Mouse (Mus musculus) forebrain, postnatal 0 days (tissue): ENCODE results near the gene Zfp105. TPM values are rescaled to one million over a fixed set of nuclear protein-coding genes. Genes with fewer than 3 reads are reported as not detected.

Source experiments
- ATAC-seq: fragments of 200-750 bp; cut with Nextera tagmentation; 2 replicates; pipeline ENCODE4 v1.8.0; 2017; ENCODE audit warnings: mild to moderate bottlenecking, moderate library complexity
- DNase-seq: peaks from one replicate; pipeline ENCODE4 v3.0.0-alpha.2; 2015
- H3K27ac ChIP-seq: fragments of 300-500 bp; sonication (generic); 2 replicates; pipeline ENCODE4 v1.5.1; 2014; ENCODE audit warnings: low read depth, mild to moderate bottlenecking, antibody characterized with exemption, low read length, moderate library complexity, mixed read lengths
- H3K27me3 ChIP-seq: fragments of 300-500 bp; sonication (generic); 2 replicates; pipeline ENCODE4 v1.6.1; 2014; ENCODE audit warnings: mild to moderate bottlenecking, low read length, mixed read lengths; ENCODE audit not compliant: insufficient read depth
- H3K36me3 ChIP-seq: fragments of 300-500 bp; sonication (generic); 2 replicates; pipeline ENCODE4 v1.6.1; 2014; ENCODE audit warnings: mild to moderate bottlenecking, moderate library complexity; ENCODE audit not compliant: insufficient read depth
- H3K4me1 ChIP-seq: fragments of 300-500 bp; sonication (generic); 2 replicates; pipeline ENCODE4 v1.6.1; 2014; ENCODE audit warnings: antibody characterized with exemption; ENCODE audit not compliant: insufficient read depth
- H3K4me2 ChIP-seq: fragments of 300-500 bp; sonication (generic); 2 replicates; pipeline ENCODE4 v1.6.1; 2014; ENCODE audit warnings: low read depth, mild to moderate bottlenecking, moderate library complexity
- H3K4me3 ChIP-seq: fragments of 300-500 bp; sonication (generic); 2 replicates; pipeline ENCODE4 v1.5.1; 2014; ENCODE audit warnings: low read depth, low read length, mixed read lengths
- H3K9ac ChIP-seq: fragments of 300-500 bp; sonication (generic); 2 replicates; pipeline ENCODE4 v1.6.1; 2014; ENCODE audit warnings: mild to moderate bottlenecking
- H3K9me3 ChIP-seq: fragments of 300-500 bp; sonication (generic); 2 replicates; pipeline ENCODE4 v1.6.1; 2016; ENCODE audit warnings: low read length
- CTCF ChIP-seq: sonication (generic); IDR thresholded peaks from 2 replicates; pipeline ENCODE4 v1.5.1; 2016; ENCODE audit warnings: antibody characterized with exemption, control low read depth, low read depth
- WGBS: fragments of 180-500 bp; shearing (Covaris S2); extraction: QIAGEN DNeasy Blood & Tissue Kit; methylation state at CpG from one replicate; pipeline ENCODE4 v1.1.7; 2014; 5-methylcytosine and 5-hydroxymethylcytosine counted together
- polyA plus RNA-seq: library from polyadenylated mRNA; unstranded; fragments of >200 nt; fragmentation: Nextera tagmentation; extraction: Ambion mirVana; gene quantifications from 2 replicates; pipeline ENCODE4 v1.2.1, GENCODE M21; 2015
- total RNA-seq: library from RNA; depleted of rRNA; stranded (reverse); fragments of >200 nt; gene quantifications from 2 replicates; pipeline ENCODE4 v1.2.3, GENCODE M21; 2014; rRNA removed

Gene Zfp105
- 12.3 and 12.6 TPM in 2 replicates for total RNA-seq
- polyA plus RNA-seq, result 5.6 and 7.0 TPM in 2 replicates

- Histone ChIP-seq H3K9ac (peak within 1 kb of the TSS; percentile 91), H3K4me2 (peak within 1 kb of the TSS; percentile 69), H3K27ac (peak within 1 kb of the TSS; percentile 84), H3K4me1 (peaks cover 5% of the 10 kb centered on the region), H3K36me3 (peaks cover 29% of the 10 kb centered on the region), H3K9me3 (no peaks in the 10 kb centered on the region), H3K27me3 (no peaks in the 10 kb centered on the region), H3K4me3 (peak within 1 kb of the TSS; percentile 65)
- TF ChIP-seq CTCF, result no peak
- ATAC-seq (peak; percentile 99), DNase-seq (peak; percentile 84)
- WGBS, result 1% methylated on average over 43 of the region's 43 CpGs
These were observed at the start of gene Zfp105 for GRCm38 (mm10) chr9:122922936-122923381. TSS of gene Zfp105 (plus strand) at chr9:122923072.

DNA sequence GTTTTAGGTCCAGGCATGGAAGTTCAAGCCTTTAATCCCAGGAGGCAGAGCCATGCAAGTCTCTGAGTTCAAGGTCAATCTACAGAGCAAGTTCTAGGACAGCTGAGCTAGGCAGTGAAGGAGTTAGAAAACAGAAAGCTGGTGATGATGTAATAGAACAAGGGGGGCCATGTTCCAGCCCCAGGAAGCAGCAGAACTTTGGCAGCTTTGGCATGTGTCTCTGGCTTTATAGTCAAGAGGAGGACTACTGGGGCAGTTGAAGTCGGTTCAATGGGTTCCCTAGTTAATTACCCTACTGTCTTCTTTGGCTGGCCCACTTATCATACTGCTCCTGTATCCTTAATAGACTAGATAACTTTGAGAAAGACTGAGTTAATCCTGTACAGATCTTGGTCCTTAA is 48.2 kb upstream of the Zfp105 start:
- Histone ChIP-seq H3K27ac (no peak overlapping the region), H3K9ac (no peak overlapping the region), H3K4me1 (no peaks in the 10 kb centered on the region), H3K9me3 (no peaks in the 10 kb centered on the region), H3K36me3 (no peaks in the 10 kb centered on the region), H3K27me3 (no peaks in the 10 kb centered on the region), H3K4me3 (no peak overlapping the region), H3K4me2 (no peak overlapping the region)
- ATAC-seq (no peak), DNase-seq (no peak)
- 72% methylated on average over 1 of the region's 1 CpGs for WGBS
- TF ChIP-seq CTCF, result no peak

- Histone ChIP-seq H3K27ac (no peak overlapping the region), H3K4me2 (no peak overlapping the region), H3K4me3 (no peak overlapping the region), H3K27me3 (no peaks in the 10 kb centered on the region), H3K9me3 (no peaks in the 10 kb centered on the region), H3K36me3 (no peaks in the 10 kb centered on the region), H3K9ac (no peak overlapping the region), H3K4me1 (no peaks in the 10 kb centered on the region)
- TF ChIP-seq CTCF, result no peak
- WGBS, result 97% methylated on average over 2 of the region's 2 CpGs
- ATAC-seq, result no peak
- DNase-seq, result no peak
These were observed 47.7 kb upstream of the Zfp105 start for GRCm38 (mm10) chr9:122875145-122875544.

DNA sequence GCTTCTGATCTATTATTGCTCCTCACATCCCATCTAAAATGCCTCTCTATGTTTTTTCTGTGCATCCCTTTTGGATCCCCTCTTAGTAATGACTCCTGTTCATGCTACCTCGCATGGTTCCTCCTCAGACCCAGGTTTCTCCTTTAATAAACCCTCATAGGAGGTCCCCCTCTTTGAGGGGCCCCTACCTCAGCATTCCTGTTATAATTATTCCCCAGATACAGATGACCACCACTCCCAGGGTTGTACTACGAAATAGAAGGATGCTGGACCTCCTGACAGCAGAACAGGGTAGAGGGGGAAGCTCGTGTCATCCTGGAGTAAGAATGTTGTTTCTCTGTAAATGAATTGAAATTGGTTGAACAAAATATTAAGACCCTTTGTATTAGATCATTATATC is 37.5 kb upstream of the Zfp105 start, which contains the start of gene Zkscan7:
Gene Zkscan7 (plus strand): TSS at position 301 of the 400 bp plus-strand sequence.
- no peak for ATAC-seq

GRCm38 (mm10) chr9:122886372-122887179 is 36.3 kb upstream of the Zfp105 start:
- H3K27me3 ChIP-seq, result no peaks in the 10 kb centered on the region
- ATAC-seq, result peak; percentile 97
- 6% methylated on average over 54 of the region's 54 CpGs for WGBS
- H3K9me3 ChIP-seq, result peaks cover 9% of the 10 kb centered on the region; the same call in 1 of the 2 replicates
- peak overlapping the region; percentile 90 for H3K4me2 ChIP-seq
- peak overlapping the region; percentile 71 for H3K4me3 ChIP-seq
- H3K4me1 ChIP-seq, result 0 out of 2 replicates have a peak, but pooled peaks cover 3% of the 10 kb centered on the region
- H3K27ac ChIP-seq, result peak overlapping the region; percentile 40; the same call in 1 of the 2 replicates
- no peak for TF ChIP-seq CTCF
- peaks cover 8% of the 10 kb centered on the region for H3K36me3 ChIP-seq
- peak; percentile 85 for DNase-seq
- H3K9ac ChIP-seq, result peak overlapping the region; percentile 63

More for the DNA sequence above, 37.5 kb upstream of the Zfp105 start, which contains the start of gene Zkscan7:
- H3K27me3 ChIP-seq, result no peaks in the 10 kb centered on the region
- H3K9ac ChIP-seq, result peak within 1 kb of the TSS; percentile 63; the same call in 1 of the 2 replicates
- no peak for TF ChIP-seq CTCF
- peaks cover 9% of the 10 kb centered on the region; the same call in 1 of the 2 replicates for H3K9me3 ChIP-seq
- 0 out of 2 replicates have a peak within 1 kb of the TSS, but pooled peaks have one; percentile 40 for H3K27ac ChIP-seq
- 87% methylated on average over 3 of the region's 3 CpGs for WGBS
- no peak for DNase-seq
- peak within 1 kb of the TSS; percentile 71 for H3K4me3 ChIP-seq
- H3K4me1 ChIP-seq, result 0 out of 2 replicates have a peak, but pooled peaks cover 3% of the 10 kb centered on the region
- peaks cover 2% of the 10 kb centered on the region; the same call in 1 of the 2 replicates for H3K36me3 ChIP-seq
- H3K4me2 ChIP-seq, result peak within 1 kb of the TSS; percentile 90

DNA sequence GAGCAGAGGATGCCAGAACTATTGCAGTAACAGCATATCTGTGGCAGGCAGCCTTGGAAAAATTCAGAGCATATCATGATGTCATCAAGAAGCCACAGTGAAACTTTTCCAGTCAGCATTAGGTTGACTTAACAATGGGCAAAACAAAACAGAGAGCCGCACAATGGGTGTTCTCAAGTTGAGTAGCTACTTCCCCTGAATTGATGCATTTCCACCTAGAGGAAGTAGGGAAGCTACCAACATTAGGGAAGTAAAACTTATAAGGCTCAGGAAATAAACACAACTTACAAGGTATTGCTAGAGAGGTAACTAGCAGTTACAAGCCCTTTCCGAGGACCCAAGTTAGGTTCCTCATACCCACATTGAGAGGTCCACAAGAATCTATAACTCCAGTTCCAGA is 21.8 kb upstream of the Zfp105 start:
- TF ChIP-seq CTCF, result no peak
- Histone ChIP-seq H3K27ac (no peak overlapping the region), H3K4me1 (no peaks in the 10 kb centered on the region), H3K4me2 (no peak overlapping the region), H3K36me3 (0 out of 2 replicates have a peak, but pooled peaks cover 4% of the 10 kb centered on the region), H3K4me3 (no peak overlapping the region), H3K27me3 (no peaks in the 10 kb centered on the region), H3K9me3 (0 out of 2 replicates have a peak, but pooled peaks cover under 1% of the 10 kb centered on the region), H3K9ac (no peak overlapping the region)
- 96% methylated on average over 2 of the region's 2 CpGs for WGBS
- DNase-seq (no peak), ATAC-seq (no peak)
